Mouse (Mus musculus) embryonic facial prominence, embryonic 13.5 days (tissue): ENCODE measurements around the gene Yjefn3. TPM values are rescaled to one million over a fixed set of nuclear protein-coding genes. Genes with fewer than 3 reads are reported as not detected.
A peak's percentile ranks its signal among the peaks of the same experiment; 100 is the strongest.

Experiments used
- ATAC-seq: fragments of 200-750 bp; cut with Nextera tagmentation; 2 replicates; pipeline ENCODE4 v1.8.0; 2017; ENCODE audit warnings: low read depth; ENCODE audit not compliant: insufficient number of reproducible peaks, insufficient read depth, low FRiP score, low TSS enrichment
- H3K27ac ChIP-seq: fragments of 300-500 bp; sonication (generic); 2 replicates; pipeline ENCODE4 v1.5.1; 2015; ENCODE audit warnings: moderate library complexity, mild to moderate bottlenecking, inconsistent platforms
- H3K27me3 ChIP-seq: fragments of 300-500 bp; sonication (generic); 2 replicates; pipeline ENCODE4 v1.6.1; 2015; ENCODE audit warnings: mild to moderate bottlenecking, inconsistent platforms
- H3K36me3 ChIP-seq: fragments of 300-500 bp; sonication (generic); 2 replicates; pipeline ENCODE4 v1.6.1; 2015; ENCODE audit warnings: mild to moderate bottlenecking, inconsistent platforms
- H3K4me1 ChIP-seq: fragments of 300-500 bp; sonication (generic); 2 replicates; pipeline ENCODE4 v1.6.1; 2015; ENCODE audit warnings: inconsistent platforms
- H3K4me2 ChIP-seq: fragments of 300-500 bp; sonication (generic); 2 replicates; pipeline ENCODE4 v1.6.1; 2015; ENCODE audit warnings: moderate library complexity, mild to moderate bottlenecking, inconsistent platforms
- H3K4me3 ChIP-seq: fragments of 300-500 bp; sonication (generic); 2 replicates; pipeline ENCODE4 v1.5.1; 2015; ENCODE audit warnings: mild to moderate bottlenecking, inconsistent platforms
- H3K9ac ChIP-seq: fragments of 300-500 bp; sonication (generic); 2 replicates; pipeline ENCODE4 v1.6.1; 2015; ENCODE audit warnings: mild to moderate bottlenecking, inconsistent platforms
- H3K9me3 ChIP-seq: fragments of 300-500 bp; sonication (generic); 2 replicates; pipeline ENCODE4 v1.6.1; 2016; ENCODE audit warnings: inconsistent platforms
- WGBS: fragments of 180-500 bp; shearing (Covaris S2); methylation state at CpG from one replicate; pipeline ENCODE4 v1.1.7; 2015; ENCODE audit warnings: mixed read lengths; 5-methylcytosine and 5-hydroxymethylcytosine counted together
- polyA plus RNA-seq: library from polyadenylated mRNA; unstranded; fragments of >200 nt; fragmentation: Nextera tagmentation; extraction: Ambion mirVana; gene quantifications from 2 replicates; pipeline ENCODE4 v1.2.1, GENCODE M21; 2015

Gene Yjefn3
- polyA plus RNA-seq, 1 experiment from 2014 or later = 3.6 TPM

- ATAC-seq = no peak
- Histone ChIP-seq H3K36me3 (no peaks in the 10 kb centered on the region), H3K27ac (no peak overlapping the region), H3K9ac (no peak overlapping the region), H3K9me3 (no peaks in the 10 kb centered on the region), H3K4me2 (no peak overlapping the region), H3K4me3 (no peak overlapping the region), H3K4me1 (no peaks in the 10 kb centered on the region), H3K27me3 (no peaks in the 10 kb centered on the region)
- 80% methylated on average over 7 of the region's 7 CpGs for WGBS
Observed at GRCm38 (mm10) chr8:69850926-69851506, 51.5 kb downstream of the Yjefn3 start.

- H3K27me3 ChIP-seq = no peaks in the 10 kb centered on the region
- no peak overlapping the region for H3K4me3 ChIP-seq
- no peaks in the 10 kb centered on the region for H3K36me3 ChIP-seq
- no peak overlapping the region for H3K9ac ChIP-seq
- no peak overlapping the region for H3K4me2 ChIP-seq
- ATAC-seq = no peak
- H3K9me3 ChIP-seq = no peaks in the 10 kb centered on the region
- H3K4me1 ChIP-seq = no peaks in the 10 kb centered on the region
- no peak overlapping the region for H3K27ac ChIP-seq
- 47% methylated on average over 3 of the region's 3 CpGs for WGBS
Observed at GRCm38 (mm10) chr8:69849899-69850298, 52.6 kb downstream of the Yjefn3 start.

DNA sequence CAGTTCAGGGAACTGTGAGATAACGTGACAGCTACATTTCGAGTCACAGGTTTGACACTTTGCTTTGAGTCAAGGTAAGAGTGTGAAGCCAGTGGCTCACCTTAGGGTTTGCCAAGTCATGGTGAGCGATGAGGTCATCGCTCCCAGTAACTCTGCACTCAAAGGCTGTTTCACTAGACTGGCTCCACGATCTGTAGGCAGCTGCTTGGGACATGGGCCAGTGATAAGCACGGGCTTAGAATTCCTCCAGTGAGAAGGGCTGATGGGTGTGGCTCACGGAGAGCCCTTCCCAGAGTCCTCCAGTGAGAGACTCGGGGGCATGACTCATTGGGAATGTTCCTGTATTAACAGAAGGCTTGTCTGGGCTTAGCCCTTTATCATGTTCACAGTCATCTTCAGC, 53.6 kb downstream of the Yjefn3 start:
- no peak overlapping the region for H3K27ac ChIP-seq
- 84% methylated on average over 8 of the region's 8 CpGs for WGBS
- no peaks in the 10 kb centered on the region for H3K9me3 ChIP-seq
- no peaks in the 10 kb centered on the region for H3K4me1 ChIP-seq
- no peak overlapping the region for H3K4me2 ChIP-seq
- no peaks in the 10 kb centered on the region for H3K27me3 ChIP-seq
- H3K36me3 ChIP-seq = no peaks in the 10 kb centered on the region
- H3K9ac ChIP-seq = no peak overlapping the region
- H3K4me3 ChIP-seq = no peak overlapping the region
- 0 out of 2 replicates have a peak, but pooled peaks have one; percentile 26 for ATAC-seq

DNA sequence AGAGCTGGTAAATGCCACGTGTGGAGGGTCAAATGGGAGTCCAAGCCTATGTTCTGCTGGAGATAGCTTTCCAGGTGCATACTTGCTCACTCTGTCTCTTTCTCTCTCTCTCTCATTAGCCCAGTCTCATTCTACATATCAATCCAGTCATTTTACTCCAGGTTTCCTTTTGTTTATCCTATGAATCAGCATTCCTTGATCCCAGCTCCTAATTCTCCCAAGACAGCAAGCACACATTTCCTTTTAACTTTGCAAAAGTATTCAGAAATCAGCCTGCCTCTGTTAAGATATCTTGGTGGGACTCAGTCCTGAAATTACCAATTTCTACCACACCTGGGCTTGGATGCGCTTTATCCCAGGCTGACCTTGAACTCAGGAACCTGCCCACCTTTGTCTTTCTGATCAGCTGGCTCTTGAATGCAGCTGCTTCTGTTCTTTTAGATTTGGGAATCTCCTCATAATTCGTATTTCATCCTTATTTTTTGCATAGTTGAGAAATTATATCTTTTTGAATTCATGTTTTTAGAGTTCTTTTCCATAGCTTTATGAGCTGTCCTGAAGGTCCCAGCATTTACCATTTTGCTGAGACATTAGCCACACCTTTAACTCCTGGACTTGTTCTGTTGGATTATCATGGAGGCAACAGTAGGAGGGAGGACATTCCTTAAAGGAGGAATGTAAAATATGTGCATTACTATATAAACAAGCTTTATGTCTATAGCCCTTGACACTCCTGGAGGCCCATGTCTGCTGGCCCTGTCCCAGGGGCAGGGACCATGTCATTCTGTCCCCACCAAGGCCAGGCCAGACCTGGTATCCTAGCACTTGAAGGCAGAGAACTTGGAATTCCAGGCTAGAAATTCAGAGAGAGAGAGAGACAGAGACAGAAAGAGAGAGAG, 55.1 kb downstream of the Yjefn3 start:
- Histone ChIP-seq H3K9me3 (no peaks in the 10 kb centered on the region), H3K4me2 (no peak overlapping the region), H3K36me3 (no peaks in the 10 kb centered on the region), H3K27me3 (no peaks in the 10 kb centered on the region), H3K9ac (no peak overlapping the region), H3K4me3 (no peak overlapping the region), H3K27ac (no peak overlapping the region), H3K4me1 (no peaks in the 10 kb centered on the region)
- 68% methylated on average over 3 of the region's 3 CpGs for WGBS
- ATAC-seq = no peak

Other genes starting within 250 kb of the Yjefn3 start
- gene Zfp964, start 248.2 kb downstream of the Yjefn3 start, polyA plus RNA-seq = 2.6 and 3.8 TPM in 2 replicates
- 31.0 and 32.6 TPM in 2 replicates for gene Zfp869, start 192.0 kb downstream of the Yjefn3 start, polyA plus RNA-seq
- gene Zfp963, start 152.7 kb downstream of the Yjefn3 start, polyA plus RNA-seq = 6.9 and 8.9 TPM in 2 replicates
- gene Gm20422, start 127.8 kb downstream of the Yjefn3 start, polyA plus RNA-seq = not detected in 2 replicates
- 46.5 and 48.1 TPM in 2 replicates for gene Atp13a1, start 111.5 kb downstream of the Yjefn3 start, polyA plus RNA-seq
- gene Zfp866, start 111.5 kb downstream of the Yjefn3 start, polyA plus RNA-seq = 39.4 and 41.6 TPM in 2 replicates
- 10.3 and 11.0 TPM in 2 replicates for gene Gmip, start 94.0 kb downstream of the Yjefn3 start, polyA plus RNA-seq
- 0.55 and 0.58 TPM in 2 replicates for gene Lpar2, start 80.3 kb downstream of the Yjefn3 start, polyA plus RNA-seq
- 8.7 and 9.7 TPM in 2 replicates for gene Pbx4, start 70.2 kb downstream of the Yjefn3 start, polyA plus RNA-seq
- gene Cilp2, start 15.0 kb downstream of the Yjefn3 start, polyA plus RNA-seq = 0.96 and 1.1 TPM in 2 replicates
- 4.5 and 4.7 TPM in 2 replicates for gene Tssk6, start 528 bp downstream of the Yjefn3 start, polyA plus RNA-seq
- gene Ndufa13, start 154 bp downstream of the Yjefn3 start, polyA plus RNA-seq = 178 and 184 TPM in 2 replicates
- gene Gatad2a, start 93.7 kb upstream of the Yjefn3 start, polyA plus RNA-seq = 35.5 and 35.6 TPM in 2 replicates
- gene Mau2, start 140.0 kb upstream of the Yjefn3 start, polyA plus RNA-seq = 60.3 and 63.7 TPM in 2 replicates
- 51.1 and 56.5 TPM in 2 replicates for gene Sugp1, start 140.1 kb upstream of the Yjefn3 start, polyA plus RNA-seq
- 0.76 and 1.9 TPM in 2 replicates for gene Tm6sf2, start 170.2 kb upstream of the Yjefn3 start, polyA plus RNA-seq
- gene Hapln4, start 180.7 kb upstream of the Yjefn3 start, polyA plus RNA-seq = 0.21 TPM in 1 of 2 replicates, not detected in the other
- gene Ncan, start 218.2 kb upstream of the Yjefn3 start, polyA plus RNA-seq = 1.4 and 2.0 TPM in 2 replicates
- 26.7 and 28.4 TPM in 2 replicates for gene Nr2c2ap, start 228.6 kb upstream of the Yjefn3 start, polyA plus RNA-seq
- gene Rfxank, start 236.4 kb upstream of the Yjefn3 start, polyA plus RNA-seq = 26.4 and 27.5 TPM in 2 replicates
- gene Borcs8, start 236.8 kb upstream of the Yjefn3 start, polyA plus RNA-seq = 56.1 and 57.4 TPM in 2 replicates
- gene Mef2b, start 237.0 kb upstream of the Yjefn3 start, polyA plus RNA-seq = 2.0 and 4.2 TPM in 2 replicates